Mouse (Mus musculus) kidney, postnatal 0 days (tissue): ENCODE data around the gene Shroom3. TPM values are rescaled to one million over a fixed set of nuclear protein-coding genes. Genes with fewer than 3 reads are reported as not detected.

ENCODE experiments used
- ATAC-seq: fragments of 200-750 bp; cut with Nextera tagmentation; replicated peaks from 2 replicates; pipeline ENCODE4 v1.8.0; 2017; ENCODE audit warnings: low read depth, moderate number of reproducible peaks, moderate TSS enrichment, moderate library complexity; ENCODE audit not compliant: low FRiP score
- DNase-seq: peaks from one replicate; pipeline ENCODE4 v3.0.0-alpha.2; 2016; ENCODE audit warnings: low spot score
- H3K27ac ChIP-seq: fragments of 300-500 bp; sonication (generic); 2 replicates; pipeline ENCODE4 v1.5.1; 2014; ENCODE audit warnings: mild to moderate bottlenecking
- H3K27me3 ChIP-seq: fragments of 300-500 bp; sonication (generic); 2 replicates; pipeline ENCODE4 v1.6.1; 2014; ENCODE audit warnings: low read length, mixed read lengths; ENCODE audit not compliant: insufficient read depth
- H3K36me3 ChIP-seq: fragments of 300-500 bp; sonication (generic); 2 replicates; pipeline ENCODE4 v1.6.1; 2014; ENCODE audit warnings: low read length, mixed read lengths; ENCODE audit not compliant: insufficient read depth
- H3K4me1 ChIP-seq: fragments of 300-500 bp; sonication (generic); replicated peaks from 2 replicates; pipeline ENCODE4 v1.6.1; 2014; ENCODE audit warnings: antibody characterized with exemption, low read length, mixed read lengths; ENCODE audit not compliant: insufficient read depth
- H3K4me2 ChIP-seq: fragments of 300-500 bp; sonication (generic); 2 replicates; pipeline ENCODE4 v1.6.1; 2014; ENCODE audit warnings: mild to moderate bottlenecking, low read length, moderate library complexity, mixed read lengths
- H3K4me3 ChIP-seq: fragments of 300-500 bp; sonication (generic); replicated peaks from 2 replicates; pipeline ENCODE4 v1.5.1; 2014; ENCODE audit warnings: low read depth, low read length
- H3K9ac ChIP-seq: fragments of 300-500 bp; sonication (generic); 2 replicates; pipeline ENCODE4 v1.6.1; 2014; ENCODE audit warnings: low read depth, low read length
- H3K9me3 ChIP-seq: fragments of 300-500 bp; sonication (generic); replicated peaks from 2 replicates; pipeline ENCODE4 v1.6.1; 2016; ENCODE audit warnings: low read length, inconsistent platforms, mixed read lengths
- CTCF ChIP-seq: IDR thresholded peaks from 2 replicates; pipeline ENCODE4 v1.5.1; 2016; ENCODE audit warnings: antibody characterized with exemption, low read depth, mild to moderate bottlenecking, moderate library complexity
- WGBS: fragments of 180-500 bp; shearing (Covaris S2); extraction: QIAGEN DNeasy Blood & Tissue Kit; methylation state at CpG from one replicate; pipeline ENCODE4 v1.1.7; 2014; 5-methylcytosine and 5-hydroxymethylcytosine counted together
- polyA plus RNA-seq: library from polyadenylated mRNA; unstranded; fragments of >200 nt; fragmentation: Nextera tagmentation; extraction: Ambion mirVana; gene quantifications from 2 replicates; pipeline ENCODE4 v1.2.1, GENCODE M21; 2015

The Shroom3 gene
- polyA plus RNA-seq, 1 experiment from 2014 or later, result 6.7 TPM

GRCm38 (mm10) chr5:92808503-92809415 lies 125.5 kb downstream of the Shroom3 start:
- TF ChIP-seq CTCF, result no peak
- WGBS, result 10% methylated on average over 28 of the region's 28 CpGs
- ATAC-seq (peak; percentile 90), DNase-seq (peak; percentile 83)
- peak overlapping the region; percentile 46 for H3K4me2 ChIP-seq
- H3K36me3 ChIP-seq, result no peaks in the 10 kb centered on the region
- H3K27ac ChIP-seq, result peak overlapping the region; percentile 79
- H3K4me3 ChIP-seq, result peak overlapping the region; percentile 25
- peak overlapping the region; percentile 42; the same call in 1 of the 2 replicates for H3K9ac ChIP-seq
- H3K9me3 ChIP-seq, result no peaks in the 10 kb centered on the region
- no peaks in the 10 kb centered on the region for H3K27me3 ChIP-seq
- peaks cover 16% of the 10 kb centered on the region for H3K4me1 ChIP-seq

GRCm38 (mm10) chr5:92809416-92809750 lies 126.1 kb downstream of the Shroom3 start:
- 29% methylated on average over 13 of the region's 13 CpGs for WGBS
- Histone ChIP-seq H3K27me3 (no peaks in the 10 kb centered on the region), H3K9ac (peak overlapping the region; percentile 42; the same call in 1 of the 2 replicates), H3K9me3 (no peaks in the 10 kb centered on the region), H3K4me1 (peaks cover 16% of the 10 kb centered on the region), H3K4me2 (peak overlapping the region; percentile 46), H3K4me3 (peak overlapping the region; percentile 25), H3K36me3 (no peaks in the 10 kb centered on the region), H3K27ac (peak overlapping the region; percentile 79)
- DNase-seq, result no peak
- no peak for TF ChIP-seq CTCF
- no peak for ATAC-seq

DNA sequence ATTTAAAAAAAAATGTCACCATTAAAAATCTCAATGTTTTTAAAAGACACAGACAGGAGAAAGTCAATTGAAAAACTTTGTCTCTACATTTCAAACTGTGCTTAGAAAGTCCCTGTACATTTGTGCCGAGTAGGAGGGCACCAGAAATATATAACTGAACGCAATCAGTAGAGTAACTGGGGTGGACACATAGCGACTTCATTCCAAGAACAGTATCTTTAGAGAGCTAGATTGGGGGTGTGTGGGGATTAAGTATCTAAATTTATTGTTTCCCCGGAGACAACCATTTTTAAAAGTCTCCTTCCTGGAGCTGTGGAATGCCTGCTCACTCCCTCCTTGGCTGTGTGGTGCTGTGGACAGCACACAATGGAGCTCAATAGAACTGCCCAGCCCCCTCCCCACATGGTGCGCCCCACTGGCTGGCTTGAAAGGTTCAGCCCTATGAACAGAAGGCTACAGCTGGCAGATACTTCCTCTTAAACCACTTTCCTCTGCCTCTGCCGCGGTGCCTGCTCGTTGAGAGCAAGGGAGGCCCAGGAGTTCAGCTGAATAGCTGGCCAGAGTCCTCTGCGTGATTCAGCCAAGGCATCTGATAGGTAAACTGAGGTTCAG lies 127.8 kb downstream of the Shroom3 start:
- H3K4me3 ChIP-seq, result 0 out of 2 replicates have a peak overlapping the region, but pooled peaks have one; percentile 5
- H3K27ac ChIP-seq, result peak overlapping the region; percentile 68
- ATAC-seq (0 out of 2 replicates have a peak, but pooled peaks have one; percentile 41), DNase-seq (peak; percentile 77)
- peak overlapping the region; percentile 46 for H3K4me2 ChIP-seq
- TF ChIP-seq CTCF, result no peak
- 10% methylated on average over 9 of the region's 9 CpGs for WGBS
- 0 out of 2 replicates have a peak overlapping the region, but pooled peaks have one; percentile 8 for H3K9ac ChIP-seq
- no peaks in the 10 kb centered on the region for H3K9me3 ChIP-seq
- H3K36me3 ChIP-seq, result no peaks in the 10 kb centered on the region
- H3K4me1 ChIP-seq, result peaks cover 16% of the 10 kb centered on the region
- no peaks in the 10 kb centered on the region for H3K27me3 ChIP-seq

DNA sequence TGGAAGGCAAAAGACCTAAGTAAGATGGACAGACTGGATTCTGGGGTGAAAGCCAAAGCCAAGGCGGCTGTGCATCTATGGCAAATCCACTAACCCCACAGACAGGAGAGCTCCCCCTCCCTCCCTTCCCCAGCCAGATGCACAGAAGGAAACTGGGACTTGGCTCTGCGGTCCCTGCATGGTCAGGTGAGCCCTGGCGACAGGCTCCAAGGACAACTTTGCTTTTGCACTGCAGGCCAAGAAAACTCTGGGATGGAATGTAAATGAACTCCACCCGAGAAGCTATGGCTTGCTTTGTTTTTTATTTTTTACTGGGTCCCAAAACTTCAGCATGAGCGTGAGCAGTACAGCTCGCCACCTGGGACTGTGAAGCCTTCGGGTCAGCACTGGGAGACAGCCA lies 128.5 kb downstream of the Shroom3 start:
- no peaks in the 10 kb centered on the region for H3K9me3 ChIP-seq
- no peaks in the 10 kb centered on the region for H3K27me3 ChIP-seq
- H3K9ac ChIP-seq, result peak overlapping the region; percentile 23; the same call in 1 of the 2 replicates
- ATAC-seq, result no peak
- H3K4me2 ChIP-seq, result peak overlapping the region; percentile 38
- no peak for DNase-seq
- no peak overlapping the region for H3K4me3 ChIP-seq
- no peaks in the 10 kb centered on the region for H3K36me3 ChIP-seq
- WGBS, result 40% methylated on average over 7 of the region's 7 CpGs
- no peak for TF ChIP-seq CTCF
- H3K27ac ChIP-seq, result peak overlapping the region; percentile 77
- H3K4me1 ChIP-seq, result peaks cover 16% of the 10 kb centered on the region

DNA sequence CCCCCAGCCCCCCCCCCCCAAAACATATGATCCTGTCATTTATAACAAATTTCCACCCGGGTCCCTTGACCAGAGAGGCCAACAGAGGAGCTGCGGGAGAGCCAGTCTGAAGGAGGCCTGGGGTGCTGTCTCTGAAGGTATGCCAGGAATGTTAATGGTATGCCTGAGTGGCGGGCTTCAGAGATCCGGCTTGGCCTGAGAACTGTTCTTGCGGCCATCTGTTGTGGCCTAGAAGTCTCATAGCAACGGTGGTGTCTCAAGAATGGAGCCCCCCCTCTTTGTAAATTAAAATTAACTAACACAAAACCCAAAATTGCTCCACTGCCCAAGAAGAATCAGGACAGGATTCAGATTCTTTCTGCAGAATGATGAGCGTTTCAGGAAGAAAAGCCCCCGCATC lies 129.7 kb downstream of the Shroom3 start:
- Histone ChIP-seq H3K4me1 (peaks cover 16% of the 10 kb centered on the region), H3K9ac (no peak overlapping the region), H3K27me3 (no peaks in the 10 kb centered on the region), H3K9me3 (no peaks in the 10 kb centered on the region), H3K36me3 (no peaks in the 10 kb centered on the region), H3K4me3 (no peak overlapping the region), H3K27ac (peak overlapping the region; percentile 77), H3K4me2 (no peak overlapping the region; the same call in 1 of the 2 replicates)
- 18% methylated on average over 8 of the region's 8 CpGs for WGBS
- ATAC-seq (peak; percentile 57), DNase-seq (peak; percentile 91)
- TF ChIP-seq CTCF, result no peak

GRCm38 (mm10) chr5:92813562-92813961 lies 130.3 kb downstream of the Shroom3 start:
- H3K27me3 ChIP-seq, result no peaks in the 10 kb centered on the region
- H3K4me1 ChIP-seq, result peaks cover 16% of the 10 kb centered on the region
- 83% methylated on average over 5 of the region's 5 CpGs for WGBS
- TF ChIP-seq CTCF, result no peak
- no peak for ATAC-seq
- no peak overlapping the region for H3K9ac ChIP-seq
- H3K36me3 ChIP-seq, result no peaks in the 10 kb centered on the region
- 0 out of 2 replicates have a peak overlapping the region, but pooled peaks have one; percentile 13 for H3K27ac ChIP-seq
- no peak for DNase-seq
- H3K4me3 ChIP-seq, result no peak overlapping the region
- H3K4me2 ChIP-seq, result no peak overlapping the region
- H3K9me3 ChIP-seq, result no peaks in the 10 kb centered on the region
